Mouse (Mus musculus) testis, adult 2 months (tissue): ENCODE results near the gene Cass4. TPM values are rescaled to one million over a fixed set of nuclear protein-coding genes. Genes with fewer than 3 reads are reported as not detected.

Experiments
- H3K27ac ChIP-seq: fragments of 200-500 bp; 2 replicates; pipeline ENCODE4 v1.5.1; 2012; ENCODE audit warnings: low read depth, low read length; ENCODE audit not compliant: control insufficient read depth, insufficient read depth
- H3K27me3 ChIP-seq: fragments of 200-500 bp; 2 replicates; pipeline ENCODE4 v1.6.1; 2012; ENCODE audit warnings: mild to moderate bottlenecking, low read length, moderate library complexity; ENCODE audit not compliant: control insufficient read depth, insufficient read depth
- H3K36me3 ChIP-seq: fragments of 200-500 bp; 2 replicates; pipeline ENCODE4 v1.6.1; 2012; ENCODE audit warnings: mild to moderate bottlenecking, low read length; ENCODE audit not compliant: control insufficient read depth, insufficient read depth
- H3K4me1 ChIP-seq: fragments of 200-500 bp; 2 replicates; pipeline ENCODE4 v1.6.1; 2012; ENCODE audit warnings: low read length; ENCODE audit not compliant: control insufficient read depth, insufficient read depth
- H3K4me3 ChIP-seq: fragments of 200-500 bp; 2 replicates; pipeline ENCODE4 v1.5.1; 2012; ENCODE audit warnings: low read depth, mild to moderate bottlenecking, low read length, moderate library complexity, mixed read lengths; ENCODE audit not compliant: control insufficient read depth
- CTCF ChIP-seq: fragments of 200-500 bp; IDR thresholded peaks from 2 replicates; pipeline ENCODE4 v1.5.1; 2012; ENCODE audit warnings: low read depth, mild to moderate bottlenecking, inconsistent platforms, low read length, moderate library complexity; ENCODE audit not compliant: control insufficient read depth, insufficient read depth, insufficient replicate concordance
- POLR2A ChIP-seq: fragments of 200-500 bp; IDR thresholded peaks from 2 replicates; pipeline ENCODE4 v1.6.1; 2012; ENCODE audit warnings: low read depth, mild to moderate bottlenecking, inconsistent platforms, low read length, moderate library complexity; ENCODE audit not compliant: control insufficient read depth
- polyA plus RNA-seq: library from polyadenylated mRNA; depleted of rRNA; stranded (reverse); fragments of >200 nt; gene quantifications from 2 replicates; pipeline ENCODE4 v1.2.3, GENCODE M21; 2012

Gene Cass4
- polyA plus RNA-seq, 1 experiment = 0.31 TPM

DNA sequence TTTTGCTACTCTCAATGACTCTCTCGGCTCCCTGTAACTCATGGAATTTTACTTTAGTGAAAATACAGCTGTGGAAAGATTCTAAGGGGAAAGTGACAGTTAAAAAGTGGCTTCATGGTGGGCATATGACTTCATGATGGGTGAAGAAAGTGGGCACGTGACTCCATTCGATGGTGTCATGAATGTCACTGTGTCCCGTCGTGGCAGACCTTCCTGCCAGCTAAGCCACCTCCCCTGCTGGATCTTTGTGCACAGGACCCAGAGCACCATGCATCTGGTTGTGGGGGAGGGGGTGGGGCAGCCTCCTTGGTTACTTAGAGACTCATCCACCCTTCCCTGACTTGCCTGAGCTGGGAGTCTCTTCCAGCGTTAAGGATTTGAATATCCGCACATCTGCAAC lies 10.6 kb downstream of the Cass4 start:
- Histone ChIP-seq H3K4me1 (peaks cover 6% of the 10 kb centered on the region), H3K4me3 (no peak overlapping the region), H3K27ac (no peak overlapping the region), H3K36me3 (no peaks in the 10 kb centered on the region), H3K27me3 (no peaks in the 10 kb centered on the region)
- TF ChIP-seq CTCF = no peak
- no peak for TF ChIP-seq POLR2A

DNA sequence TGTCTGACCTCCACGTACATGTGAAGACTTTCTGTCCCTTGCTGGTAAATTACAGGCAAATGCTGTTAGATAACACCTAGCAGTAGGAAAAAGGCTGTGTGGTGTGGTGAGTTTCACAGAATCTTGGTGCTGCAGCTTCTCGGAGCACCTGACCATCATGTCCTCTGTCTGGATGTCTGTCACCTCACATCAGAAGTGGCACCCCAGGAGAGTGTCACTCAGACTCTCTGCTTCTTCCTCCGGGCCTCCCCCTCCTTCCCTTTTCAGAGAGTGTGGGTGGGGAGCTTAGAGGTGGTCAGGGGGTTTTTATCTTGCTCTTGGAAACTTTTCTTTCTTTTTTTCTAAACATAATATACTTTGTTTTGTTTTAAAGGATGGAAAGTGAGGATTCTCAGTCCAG lies 11.4 kb downstream of the Cass4 start:
- Histone ChIP-seq H3K27me3 (no peaks in the 10 kb centered on the region), H3K27ac (no peak overlapping the region), H3K36me3 (no peaks in the 10 kb centered on the region), H3K4me3 (no peak overlapping the region), H3K4me1 (peaks cover 6% of the 10 kb centered on the region)
- TF ChIP-seq POLR2A (no peak), CTCF (no peak)

DNA sequence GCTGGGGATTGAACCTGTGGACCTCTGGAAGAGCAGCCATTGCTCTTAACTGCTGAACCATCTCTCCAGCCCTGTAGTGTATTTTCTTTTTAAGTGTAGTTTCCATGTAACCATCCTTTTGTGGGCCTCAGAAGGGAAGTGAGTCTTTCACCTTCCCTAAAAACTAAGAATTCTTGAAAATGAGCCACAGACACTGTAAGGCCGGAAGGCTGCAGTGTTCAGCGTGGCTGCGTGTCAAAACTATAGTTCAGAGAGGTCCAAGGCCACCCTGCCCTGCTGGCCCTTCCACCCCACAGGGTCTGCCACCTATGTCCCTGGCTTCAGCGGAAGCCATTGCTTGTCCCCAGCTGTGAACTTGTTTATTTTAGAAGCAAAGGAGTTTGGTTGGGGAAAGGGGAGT lies 12.6 kb downstream of the Cass4 start:
- H3K4me1 ChIP-seq = peaks cover 6% of the 10 kb centered on the region
- no peaks in the 10 kb centered on the region for H3K27me3 ChIP-seq
- no peak for TF ChIP-seq POLR2A
- TF ChIP-seq CTCF = no peak
- H3K4me3 ChIP-seq = no peak overlapping the region
- no peak overlapping the region for H3K27ac ChIP-seq
- H3K36me3 ChIP-seq = no peaks in the 10 kb centered on the region

DNA sequence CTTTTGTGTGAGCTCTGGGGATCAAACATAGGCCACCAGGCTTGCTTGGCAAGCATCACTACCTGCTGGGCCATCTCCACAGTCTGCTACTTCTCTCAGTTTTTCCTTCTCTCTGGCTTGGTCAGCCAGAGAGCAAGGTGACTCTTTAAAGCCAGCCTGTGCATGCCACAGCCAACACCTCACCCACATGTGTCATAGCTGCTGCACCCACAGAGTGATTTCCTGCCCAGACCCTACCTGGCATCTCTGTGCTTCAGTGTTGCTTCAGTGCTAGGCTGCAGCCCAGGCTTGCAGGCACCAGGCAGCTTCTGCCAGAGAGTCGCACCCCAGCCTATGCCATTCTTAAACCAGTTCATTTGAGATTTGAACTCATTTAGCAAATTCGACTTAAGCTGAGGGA lies 13.9 kb downstream of the Cass4 start:
- Histone ChIP-seq H3K27ac (no peak overlapping the region), H3K27me3 (no peaks in the 10 kb centered on the region), H3K4me1 (peaks cover 6% of the 10 kb centered on the region), H3K36me3 (no peaks in the 10 kb centered on the region), H3K4me3 (no peak overlapping the region)
- no peak for TF ChIP-seq CTCF
- TF ChIP-seq POLR2A = no peak

DNA sequence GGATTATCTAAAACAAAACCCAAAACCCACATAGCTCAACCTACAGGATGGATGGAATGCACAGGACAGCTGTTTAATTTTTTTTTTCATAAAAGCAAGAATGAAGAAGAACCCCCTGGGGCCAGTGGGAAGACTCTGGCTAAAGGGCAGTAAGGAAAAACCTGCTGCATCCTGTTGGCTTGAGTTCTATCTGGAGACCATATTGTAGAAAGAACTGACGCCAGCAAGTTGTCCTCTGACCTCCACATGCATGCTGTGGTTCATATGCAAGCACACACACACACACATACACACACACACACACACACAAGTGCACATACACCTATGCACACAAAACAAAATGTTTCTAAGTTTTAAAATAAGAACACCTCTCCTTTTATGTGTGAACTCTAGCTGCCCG lies 17.1 kb downstream of the Cass4 start:
- H3K4me1 ChIP-seq = no peaks in the 10 kb centered on the region; the same call in 1 of the 2 replicates
- H3K4me3 ChIP-seq = no peak overlapping the region
- TF ChIP-seq CTCF (no peak), POLR2A (no peak)
- H3K27ac ChIP-seq = no peak overlapping the region
- no peaks in the 10 kb centered on the region for H3K27me3 ChIP-seq
- H3K36me3 ChIP-seq = no peaks in the 10 kb centered on the region

DNA sequence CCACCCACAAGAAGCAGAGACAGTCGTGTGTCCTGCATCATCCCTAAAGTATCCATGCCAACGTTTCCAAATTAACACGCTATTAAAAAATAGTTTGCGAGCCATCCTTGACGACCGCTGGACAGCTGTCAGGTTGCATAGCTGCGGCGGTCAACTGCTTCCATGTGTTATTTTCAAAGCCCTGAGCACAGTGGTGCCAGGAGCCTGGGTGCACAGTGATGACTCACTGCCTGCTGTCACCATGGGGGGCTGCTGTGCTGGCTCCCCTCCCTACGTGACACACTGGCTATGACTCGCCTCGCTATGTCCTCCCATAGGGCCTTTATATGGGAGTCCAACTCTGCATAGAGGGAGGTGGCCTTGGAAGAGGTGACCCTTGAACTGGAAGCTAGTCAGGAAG lies 17.5 kb downstream of the Cass4 start:
- Histone ChIP-seq H3K27me3 (no peaks in the 10 kb centered on the region), H3K27ac (no peak overlapping the region), H3K36me3 (no peaks in the 10 kb centered on the region), H3K4me3 (no peak overlapping the region), H3K4me1 (no peaks in the 10 kb centered on the region; the same call in 1 of the 2 replicates)
- TF ChIP-seq POLR2A = no peak
- no peak for TF ChIP-seq CTCF

DNA sequence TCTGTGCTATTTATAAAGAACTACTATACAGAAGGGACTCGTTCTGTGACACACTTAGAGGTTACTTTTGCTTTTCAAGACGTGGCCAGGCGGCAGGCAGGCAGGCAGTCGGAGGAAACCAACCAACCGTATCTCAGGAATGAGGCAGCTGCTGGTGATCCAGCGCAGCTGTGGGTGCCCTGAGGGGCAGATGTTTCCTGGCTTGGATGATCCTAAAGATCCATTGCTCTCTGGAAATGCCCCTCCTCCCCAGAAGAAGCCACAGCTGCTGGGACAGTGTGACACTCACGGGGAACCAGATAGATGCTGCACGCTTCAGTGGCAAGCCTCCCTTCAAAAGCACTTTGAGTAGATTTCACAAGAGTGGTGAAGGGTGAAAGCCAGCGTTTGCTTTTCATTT lies 18.9 kb downstream of the Cass4 start:
- Histone ChIP-seq H3K36me3 (no peaks in the 10 kb centered on the region), H3K27me3 (no peaks in the 10 kb centered on the region), H3K4me1 (no peaks in the 10 kb centered on the region; the same call in 1 of the 2 replicates), H3K4me3 (no peak overlapping the region), H3K27ac (no peak overlapping the region)
- no peak for TF ChIP-seq CTCF

DNA sequence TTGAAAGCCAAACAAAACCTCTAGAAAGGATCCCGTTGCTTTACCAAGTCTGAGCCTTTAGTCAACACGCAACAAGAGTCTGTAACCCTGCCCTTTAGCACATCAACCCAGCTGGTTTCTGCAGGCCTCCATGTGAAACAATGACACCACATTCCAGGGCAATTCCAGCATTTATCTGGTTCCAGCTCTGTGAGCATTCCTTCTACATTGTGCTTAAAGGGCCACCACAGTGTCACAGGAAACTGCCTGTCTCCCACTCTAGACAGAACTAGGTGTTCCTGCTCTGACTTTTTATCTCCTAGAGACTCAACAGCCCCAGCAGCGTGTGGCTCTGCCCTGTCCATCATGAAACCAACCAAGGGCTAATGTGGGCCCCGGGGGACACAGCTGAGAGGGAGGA lies 19.7 kb downstream of the Cass4 start:
- Histone ChIP-seq H3K36me3 (no peaks in the 10 kb centered on the region), H3K27me3 (no peaks in the 10 kb centered on the region), H3K4me1 (no peaks in the 10 kb centered on the region; the same call in 1 of the 2 replicates), H3K4me3 (no peak overlapping the region), H3K27ac (no peak overlapping the region)
- TF ChIP-seq CTCF (no peak), POLR2A (no peak)
